ENCODE assay signal across 18 mouse cellular contexts in genomic region chr10:59860684-59861083, GRCm38 (mm10).
"Had no signal": no experiment of that assay in that cellular context is flagged by ENCODE, and none has a peak within 500 bp of the region (broad histone marks: within the 10 kb centered on the region; RNA-seq: fewer than 3 reads in every experiment).

No protein-coding gene starts in this region.

- DNase-seq: kidney, adult 11 months; kidney, adult 8-10 months; kidney, postnatal 10 days; kidney, postnatal 36 days; left cerebral cortex, postnatal 4 days; liver, postnatal 0 days; lung, embryonic 14.5 days; thymus, adult 2 months; thymus, postnatal 14 days had no signal

- H3K9ac ChIP-seq: kidney, embryonic 15.5 days; limb, embryonic 12.5 days; limb, embryonic 15.5 days; liver, embryonic 14.5 days; liver, postnatal 0 days; lung, embryonic 14.5 days; midbrain, embryonic 12.5 days; midbrain, embryonic 15.5 days had no signal

- H3K36me3 ChIP-seq: midbrain, embryonic 12.5 days; midbrain, embryonic 15.5 days had no signal

- H3K9me3 ChIP-seq: kidney, embryonic 15.5 days; limb, embryonic 12.5 days; limb, embryonic 15.5 days; midbrain, embryonic 12.5 days; midbrain, embryonic 15.5 days had no signal

- ATAC-seq: liver, postnatal 0 days; lung, postnatal 0 days; midbrain, embryonic 15.5 days had no signal

- H3K4me2 ChIP-seq: kidney, embryonic 15.5 days; limb, embryonic 12.5 days; limb, embryonic 15.5 days; liver, embryonic 11.5 days; lung, embryonic 14.5 days; midbrain, embryonic 12.5 days; midbrain, embryonic 15.5 days had no signal

- H3K4me3 ChIP-seq: kidney, embryonic 15.5 days; limb, embryonic 12.5 days; limb, embryonic 15.5 days; midbrain, embryonic 12.5 days; midbrain, embryonic 15.5 days had no signal

- H3K27me3 ChIP-seq: kidney, embryonic 15.5 days; limb, embryonic 12.5 days; limb, embryonic 15.5 days; midbrain, embryonic 15.5 days had no signal

- H3K27ac ChIP-seq: kidney, embryonic 15.5 days; limb, embryonic 12.5 days; limb, embryonic 15.5 days; liver, embryonic 14.5 days; macrophage; midbrain, embryonic 12.5 days; midbrain, embryonic 15.5 days had no signal
